Comparison of ENCODE assay signal across 19 mouse cellular contexts in the genomic region with DNA sequence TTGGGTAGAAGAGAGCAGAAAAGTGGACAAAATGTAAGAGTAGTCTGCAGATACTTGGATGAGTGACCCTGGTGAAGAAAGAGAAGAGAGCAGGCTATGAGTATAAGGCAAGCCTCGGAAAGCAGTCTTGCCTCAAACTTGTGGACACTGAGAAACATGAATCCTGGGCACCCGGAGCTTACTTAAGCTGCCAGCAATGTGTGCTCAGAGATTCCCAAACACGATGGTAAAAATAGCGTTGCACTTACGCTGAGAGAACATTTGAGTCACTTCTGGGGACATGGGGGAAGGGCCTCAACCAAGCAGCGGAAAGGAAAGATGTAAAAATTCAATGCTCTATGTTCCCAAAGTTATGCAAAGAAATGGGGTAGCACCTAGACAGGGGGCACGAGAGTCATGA. TPM values are rescaled to one million over a fixed set of nuclear protein-coding genes. Genes with fewer than 3 reads are reported as not detected.
DNase-seq lines count a peak whose midpoint lies in the region; ATAC-seq lines count a peak whose summit lies in the region.
"Had no signal": no experiment of that assay in that cellular context is flagged by ENCODE, and none has a peak within 500 bp of the region (broad histone marks: within the 10 kb centered on the region; RNA-seq: fewer than 3 reads in every experiment).

No protein-coding gene starts in this region.

- no peaks in the 10 kb centered on the region for H3K9me3 ChIP-seq in heart, embryonic 11.5 days (replicated peaks; ENCODE audit: control insufficient read depth, low read length)
- H3K9me3 ChIP-seq in midbrain, embryonic 11.5 days (ENCODE audit: control insufficient read depth, low read length): no peaks in the 10 kb centered on the region
- no peaks in the 10 kb centered on the region for H3K9me3 ChIP-seq in midbrain, embryonic 16.5 days (replicated peaks; ENCODE audit: control insufficient read depth, low read length, poor library complexity, severe bottlenecking)
- H3K9me3 ChIP-seq: embryonic facial prominence, embryonic 13.5 days; hindbrain, embryonic 12.5 days; neural tube, embryonic 15.5 days had no signal

- 44% methylated on average over 7 of the region's 7 CpGs for whole genome bisulfite sequencing in heart, embryonic 11.5 days (ENCODE audit: insufficient replicate concordance)
- WGBS in midbrain, embryonic 11.5 days: 84% methylated on average over 7 of the region's 7 CpGs
- WGBS in midbrain, embryonic 16.5 days: 92% methylated on average over 7 of the region's 7 CpGs

- H3K4me2 ChIP-seq in heart, embryonic 11.5 days: no peak overlapping the region
- no peak overlapping the region for H3K4me2 ChIP-seq in midbrain, embryonic 11.5 days
- H3K4me2 ChIP-seq in midbrain, embryonic 16.5 days (ENCODE audit: low read length): no peak overlapping the region
- H3K4me2 ChIP-seq: embryonic facial prominence, embryonic 13.5 days; hindbrain, embryonic 12.5 days; liver, embryonic 11.5 days; neural tube, embryonic 15.5 days had no signal

- no peaks in the 10 kb centered on the region for H3K27me3 ChIP-seq in heart, embryonic 11.5 days (ENCODE audit: control insufficient read depth, insufficient read depth, low read length)
- H3K27me3 ChIP-seq in midbrain, embryonic 11.5 days (ENCODE audit: control insufficient read depth, insufficient read depth, low read length): no peaks in the 10 kb centered on the region
- no peaks in the 10 kb centered on the region for H3K27me3 ChIP-seq in midbrain, embryonic 16.5 days (ENCODE audit: control insufficient read depth, insufficient read depth, low read depth, low read length)
- H3K27me3 ChIP-seq: embryonic facial prominence, embryonic 13.5 days; hindbrain, embryonic 12.5 days; neural tube, embryonic 15.5 days had no signal

- intact Hi-C loops in left cerebral cortex, postnatal 25 days (cut with DNase I): no loop called here

- DNase-seq in heart, adult 18-20 months: peak; percentile 41 to 50
- no peak for DNase-seq in heart, adult 11 months
- DNase-seq in NIH3T3 (ENCODE audit: low read depth): peak; percentile 13
- DNase-seq in left cerebral cortex, postnatal 25 days (ENCODE audit: low spot score in 2 of 2): peak; percentile 26 to 77
- DNase-seq in midbrain, embryonic 11.5 days (ENCODE audit: low spot score, missing footprints): no peak
- DNase-seq in cerebellum, postnatal 10 days: no peak
- DNase-seq: cerebellum, postnatal 36 days; kidney, adult 8-10 months; lung, postnatal 14 days; midbrain, embryonic 14.5 days had no signal

- peak overlapping the region; percentile 50; the same call in 1 of the 2 replicates for H3K27ac ChIP-seq in heart, embryonic 11.5 days (ENCODE audit: low read depth, low read length)
- H3K27ac ChIP-seq in midbrain, embryonic 11.5 days (ENCODE audit: low read depth, low read length): no peak overlapping the region
- H3K27ac ChIP-seq in midbrain, embryonic 16.5 days (ENCODE audit: low read length): no peak overlapping the region
- H3K27ac ChIP-seq: embryonic facial prominence, embryonic 13.5 days; hindbrain, embryonic 12.5 days; neural tube, embryonic 15.5 days; stomach, postnatal 0 days had no signal

- H3K9ac ChIP-seq in heart, embryonic 11.5 days (ENCODE audit: low read depth, low read length): no peak overlapping the region
- no peak overlapping the region for H3K9ac ChIP-seq in midbrain, embryonic 11.5 days (ENCODE audit: low read length)
- no peak overlapping the region for H3K9ac ChIP-seq in midbrain, embryonic 16.5 days (ENCODE audit: low read depth, low read length)
- H3K9ac ChIP-seq: embryonic facial prominence, embryonic 13.5 days; hindbrain, embryonic 12.5 days; neural tube, embryonic 15.5 days had no signal

- ATAC-seq in heart, embryonic 11.5 days (replicated peaks; ENCODE audit: insufficient number of reproducible peaks, low FRiP score, low TSS enrichment): no peak
- ATAC-seq in midbrain, embryonic 11.5 days (ENCODE audit: low FRiP score): no peak
- no peak for ATAC-seq in midbrain, embryonic 16.5 days
- ATAC-seq: forebrain, embryonic 14.5 days had no signal

- no peaks in the 10 kb centered on the region for H3K4me1 ChIP-seq in heart, embryonic 11.5 days (ENCODE audit: control insufficient read depth, insufficient read depth, low read length)
- no peaks in the 10 kb centered on the region for H3K4me1 ChIP-seq in midbrain, embryonic 11.5 days (ENCODE audit: control insufficient read depth, insufficient read depth, low read length)
- H3K4me1 ChIP-seq in midbrain, embryonic 16.5 days (ENCODE audit: control insufficient read depth, insufficient read depth, low read length): no peaks in the 10 kb centered on the region
- H3K4me1 ChIP-seq: embryonic facial prominence, embryonic 13.5 days; hindbrain, embryonic 12.5 days; neural tube, embryonic 15.5 days had no signal

- H3K36me3 ChIP-seq in heart, embryonic 11.5 days (ENCODE audit: control insufficient read depth, insufficient read depth, low read length): no peaks in the 10 kb centered on the region
- H3K36me3 ChIP-seq in midbrain, embryonic 11.5 days (ENCODE audit: control insufficient read depth, insufficient read depth, low read length): no peaks in the 10 kb centered on the region
- no peaks in the 10 kb centered on the region for H3K36me3 ChIP-seq in midbrain, embryonic 16.5 days (ENCODE audit: control insufficient read depth, insufficient read depth, low read length)
- H3K36me3 ChIP-seq: embryonic facial prominence, embryonic 13.5 days; hindbrain, embryonic 12.5 days; neural tube, embryonic 15.5 days had no signal

- H3K4me3 ChIP-seq in heart, embryonic 11.5 days (ENCODE audit: low read depth, low read length): no peak overlapping the region
- no peak overlapping the region for H3K4me3 ChIP-seq in midbrain, embryonic 11.5 days (ENCODE audit: low read depth, low read length)
- H3K4me3 ChIP-seq in midbrain, embryonic 16.5 days (ENCODE audit: low read depth, low read length): no peak overlapping the region
- H3K4me3 ChIP-seq: embryonic facial prominence, embryonic 13.5 days; hindbrain, embryonic 12.5 days; neural tube, embryonic 15.5 days had no signal

RNA-seq across cellular contexts. Expression of gene Myf6, which starts 5.1 kb away (rescaled TPM):
- total RNA-seq in heart, adult 18-20 months (2021): not detected
- polyA plus RNA-seq in heart, embryonic 11.5 days (2014; fragmentation: Nextera tagmentation; extraction: Ambion mirVana): not detected in 2 replicates
- not detected for total RNA-seq in left cerebral cortex, postnatal 25 days (2021)
- polyA plus RNA-seq in midbrain, embryonic 11.5 days (2014; fragmentation: Nextera tagmentation; extraction: Ambion mirVana): 0.12 TPM in 1 of 2 replicates, not detected in the other
- polyA plus RNA-seq in midbrain, embryonic 16.5 days (2015; fragmentation: Nextera tagmentation; extraction: Ambion mirVana): not detected in 2 replicates
- total RNA-seq: layer of hippocampus, postnatal 10 days had no signal
- polyA plus RNA-seq: forebrain, embryonic 14.5 days; hindbrain, embryonic 12.5 days; midbrain, embryonic 14.5 days; stomach, postnatal 0 days had no signal

RNA-seq across cellular contexts. Expression of gene Myf5, which starts 13.7 kb away (rescaled TPM):
- total RNA-seq in heart, adult 18-20 months (2021): not detected
- polyA plus RNA-seq in heart, embryonic 11.5 days (2014; fragmentation: Nextera tagmentation; extraction: Ambion mirVana): 0.56 and 0.87 TPM in 2 replicates
- total RNA-seq in left cerebral cortex, postnatal 25 days (2021): not detected
- polyA plus RNA-seq in midbrain, embryonic 11.5 days (2014; fragmentation: Nextera tagmentation; extraction: Ambion mirVana): 0.44 and 0.83 TPM in 2 replicates
- polyA plus RNA-seq in midbrain, embryonic 16.5 days (2015; fragmentation: Nextera tagmentation; extraction: Ambion mirVana): 0.09 TPM in 1 of 2 replicates, not detected in the other
- total RNA-seq: layer of hippocampus, postnatal 10 days had no signal
- polyA plus RNA-seq: forebrain, embryonic 14.5 days; midbrain, embryonic 14.5 days; stomach, postnatal 0 days had no signal

Comparison
In these comparisons a context has a peak if more than half of its experiments do, and no peak if none do; other contexts are left out.
1. DNase-seq: peak in heart, adult 18-20 months (2 of 2), NIH3T3 (single experiment) and left cerebral cortex, postnatal 25 days (2 of 2); none in heart, adult 11 months (single experiment), midbrain, embryonic 11.5 days (single experiment) and cerebellum, postnatal 10 days (0 of 2).